In genomic region chr11:103027570-103028175, GRCm38 (mm10) we compare ENCODE assay signal across 7 mouse cellular contexts. TPM values are rescaled to one million over a fixed set of nuclear protein-coding genes. Genes with fewer than 3 reads are reported as not detected.
DNase-seq lines count a peak whose midpoint lies in the region; ATAC-seq and TF ChIP-seq lines count a peak whose summit lies in the region.

No protein-coding gene starts in this region.

- no peak for DNase-seq in spleen, adult 2 months (ENCODE audit: low read depth in 1 of 2, low spot score in 2 of 2)
- no peak for DNase-seq in spleen, postnatal 10 days (ENCODE audit: low spot score in 2 of 2)
- no peak for DNase-seq in forebrain, embryonic 10.5 days (ENCODE audit: extremely low spot score, low spot score)
- no peak for DNase-seq in liver, embryonic 11.5 days (ENCODE audit: low spot score)
- no peak for DNase-seq in stomach, postnatal 0 days (ENCODE audit: low spot score)
- DNase-seq in adrenal gland, adult 2 months = no peak
- no peak for DNase-seq in cerebellum, postnatal 36 days

- TF ChIP-seq POLR2A in spleen, adult 2 months (IDR thresholded peaks at IDR 0.05; ENCODE audit: low read depth, low read length) = no peak

- no peak for TF ChIP-seq EP300 in stomach, postnatal 0 days (optimal IDR thresholded peaks at IDR 0.05)

- H3K4me3 ChIP-seq in spleen, adult 2 months (ENCODE audit: extremely low read depth, insufficient read depth, insufficient read length) = peak overlapping the region; percentile 69
- peak overlapping the region; percentile 70 for H3K4me3 ChIP-seq in forebrain, embryonic 10.5 days
- peak overlapping the region; percentile 67 for H3K4me3 ChIP-seq in liver, embryonic 11.5 days (ENCODE audit: low read depth, low read length)
- H3K4me3 ChIP-seq in stomach, postnatal 0 days (ENCODE audit: low read depth, low read length) = peak overlapping the region; percentile 69

- no peaks in the 10 kb centered on the region for H3K9me3 ChIP-seq in forebrain, embryonic 10.5 days
- H3K9me3 ChIP-seq in liver, embryonic 11.5 days (ENCODE audit: control insufficient read depth, low read length) = no peaks in the 10 kb centered on the region
- H3K9me3 ChIP-seq in stomach, postnatal 0 days (ENCODE audit: control insufficient read depth, low read length) = no peaks in the 10 kb centered on the region

- TF ChIP-seq CTCF in spleen, adult 2 months (IDR thresholded peaks at IDR 0.05; ENCODE audit: extremely low read depth, insufficient read depth, insufficient read length, insufficient replicate concordance) = no peak
- TF ChIP-seq CTCF in stomach, postnatal 0 days (IDR thresholded peaks at IDR 0.05; ENCODE audit: low read depth) = no peak

- no peaks in the 10 kb centered on the region for H3K27me3 ChIP-seq in spleen, adult 2 months (ENCODE audit: control insufficient read depth, insufficient read depth, low read length)
- H3K27me3 ChIP-seq in forebrain, embryonic 10.5 days (ENCODE audit: poor library complexity, severe bottlenecking) = no peaks in the 10 kb centered on the region
- H3K27me3 ChIP-seq in liver, embryonic 11.5 days (replicated peaks; ENCODE audit: control insufficient read depth, insufficient read depth, low read length) = no peaks in the 10 kb centered on the region
- H3K27me3 ChIP-seq in stomach, postnatal 0 days (ENCODE audit: control insufficient read depth, insufficient read depth, low read length) = no peaks in the 10 kb centered on the region

- peak overlapping the region; percentile 61 for H3K4me2 ChIP-seq in liver, embryonic 11.5 days
- peak overlapping the region; percentile 67 for H3K4me2 ChIP-seq in stomach, postnatal 0 days (replicated peaks; ENCODE audit: low read depth)

- peak overlapping the region; percentile 83 for H3K9ac ChIP-seq in liver, embryonic 11.5 days (ENCODE audit: low read depth, low read length)
- peak overlapping the region; percentile 66 for H3K9ac ChIP-seq in stomach, postnatal 0 days (ENCODE audit: low read length)

- WGBS in spleen, adult 2 months = 8% methylated on average over 8 of the region's 8 CpGs
- 19% methylated on average over 8 of the region's 8 CpGs for WGBS in forebrain, embryonic 10.5 days
- 9% methylated on average over 8 of the region's 8 CpGs for WGBS in liver, embryonic 11.5 days
- 12% methylated on average over 8 of the region's 8 CpGs for WGBS in stomach, postnatal 0 days

- H3K27ac ChIP-seq in spleen, adult 2 months (ENCODE audit: insufficient read depth, low read length) = peak overlapping the region; percentile 81
- peak overlapping the region; percentile 90 for H3K27ac ChIP-seq in forebrain, embryonic 10.5 days
- peak overlapping the region; percentile 85 for H3K27ac ChIP-seq in liver, embryonic 11.5 days (ENCODE audit: low read depth, low read length)
- peak overlapping the region; percentile 72 for H3K27ac ChIP-seq in stomach, postnatal 0 days (replicated peaks)

- ATAC-seq in liver, embryonic 11.5 days (replicated peaks; ENCODE audit: low FRiP score) = no peak
- no peak; the same call in 1 of the 2 replicates for ATAC-seq in stomach, postnatal 0 days (ENCODE audit: low FRiP score, low TSS enrichment)

- H3K4me1 ChIP-seq in spleen, adult 2 months (ENCODE audit: control insufficient read depth, insufficient read depth, insufficient read length) = no peaks in the 10 kb centered on the region
- peaks cover 24% of the 10 kb centered on the region for H3K4me1 ChIP-seq in forebrain, embryonic 10.5 days
- peaks cover 27% of the 10 kb centered on the region for H3K4me1 ChIP-seq in liver, embryonic 11.5 days (replicated peaks; ENCODE audit: control insufficient read depth, insufficient read depth, low read length)
- peaks cover 11% of the 10 kb centered on the region for H3K4me1 ChIP-seq in stomach, postnatal 0 days (replicated peaks; ENCODE audit: control insufficient read depth, insufficient read depth)

- H3K36me3 ChIP-seq in spleen, adult 2 months (ENCODE audit: control insufficient read depth, insufficient read depth, low read length) = peaks cover 1% of the 10 kb centered on the region; the same call in 1 of the 2 replicates
- peaks cover 38% of the 10 kb centered on the region for H3K36me3 ChIP-seq in forebrain, embryonic 10.5 days (replicated peaks)
- H3K36me3 ChIP-seq in liver, embryonic 11.5 days (ENCODE audit: control insufficient read depth, insufficient read depth, low read length) = peaks cover 7% of the 10 kb centered on the region; the same call in 1 of the 2 replicates
- H3K36me3 ChIP-seq in stomach, postnatal 0 days (ENCODE audit: control insufficient read depth, insufficient read depth, low read length) = no peaks in the 10 kb centered on the region

RNA-seq across cellular contexts. Expression of gene Nmt1, which starts 0.3 kb away (rescaled TPM):
- 23.4 and 23.9 TPM in 2 replicates for polyA plus RNA-seq in spleen, adult 2 months (2012; rRNA removed)
- 62.4 and 66.0 TPM in 2 replicates for polyA plus RNA-seq in forebrain, embryonic 10.5 days (2016; fragmentation: Nextera tagmentation; extraction: Ambion mirVana)
- polyA plus RNA-seq in liver, embryonic 11.5 days (2014; fragmentation: Nextera tagmentation; extraction: Ambion mirVana) = 67.8 and 74.6 TPM in 2 replicates
- 45.9 and 52.3 TPM in 2 replicates for polyA plus RNA-seq in stomach, postnatal 0 days (2015; fragmentation: Nextera tagmentation; extraction: Ambion mirVana)
- 100 to 1,000 TPM; 106 to 112 TPM for total RNA-seq in adrenal gland, adult 2 months (2021)
- polyA plus RNA-seq in adrenal gland, adult 2 months (2012; rRNA removed) = 20.8 and 25.6 TPM in 2 replicates

RNA-seq across cellular contexts. Expression of gene Dcakd, which starts 0.5 kb away (rescaled TPM):
- 24.7 and 34.9 TPM in 2 replicates for polyA plus RNA-seq in spleen, adult 2 months (2012; rRNA removed)
- polyA plus RNA-seq in forebrain, embryonic 10.5 days (2016; fragmentation: Nextera tagmentation; extraction: Ambion mirVana) = 261 and 275 TPM in 2 replicates
- 109 and 114 TPM in 2 replicates for polyA plus RNA-seq in liver, embryonic 11.5 days (2014; fragmentation: Nextera tagmentation; extraction: Ambion mirVana)
- 36.8 and 42.3 TPM in 2 replicates for polyA plus RNA-seq in stomach, postnatal 0 days (2015; fragmentation: Nextera tagmentation; extraction: Ambion mirVana)
- total RNA-seq in adrenal gland, adult 2 months (2021) = 10 to 100 TPM; 62.8 to 79.5 TPM
- polyA plus RNA-seq in adrenal gland, adult 2 months (2012; rRNA removed) = 136 and 185 TPM in 2 replicates
